Mouse (Mus musculus): ENCODE measurements around the gene Hck. TPM values are rescaled to one million over a fixed set of nuclear protein-coding genes. Genes with fewer than 3 reads are reported as not detected.

Gene Hck
- total and polyA plus RNA-seq, 3 experiments = 0.05 TPM; not detected in 2

DNA sequence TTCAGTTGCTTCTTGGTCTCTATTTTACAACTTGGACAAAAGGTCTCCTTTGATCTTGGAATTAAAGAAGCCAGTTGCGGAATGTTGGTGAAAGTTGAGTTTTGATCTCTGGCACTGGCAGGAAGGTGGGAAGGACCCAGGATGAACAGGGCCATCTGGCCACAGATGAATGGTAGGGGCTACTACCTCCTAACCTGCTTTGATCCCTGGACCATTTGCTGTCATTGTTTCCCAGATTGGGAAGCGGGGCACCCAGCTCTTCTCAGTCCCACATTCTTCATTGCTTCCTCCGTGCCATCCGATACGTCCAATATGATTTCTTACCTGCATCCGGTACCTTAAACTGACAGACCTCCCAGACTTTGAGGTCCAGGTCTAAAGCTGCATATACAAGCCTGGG, 58.9 kb downstream of the Hck start:
- H3K4me3 ChIP-seq (ENCODE audit: low read depth, low read length) = no peak overlapping the region

DNA sequence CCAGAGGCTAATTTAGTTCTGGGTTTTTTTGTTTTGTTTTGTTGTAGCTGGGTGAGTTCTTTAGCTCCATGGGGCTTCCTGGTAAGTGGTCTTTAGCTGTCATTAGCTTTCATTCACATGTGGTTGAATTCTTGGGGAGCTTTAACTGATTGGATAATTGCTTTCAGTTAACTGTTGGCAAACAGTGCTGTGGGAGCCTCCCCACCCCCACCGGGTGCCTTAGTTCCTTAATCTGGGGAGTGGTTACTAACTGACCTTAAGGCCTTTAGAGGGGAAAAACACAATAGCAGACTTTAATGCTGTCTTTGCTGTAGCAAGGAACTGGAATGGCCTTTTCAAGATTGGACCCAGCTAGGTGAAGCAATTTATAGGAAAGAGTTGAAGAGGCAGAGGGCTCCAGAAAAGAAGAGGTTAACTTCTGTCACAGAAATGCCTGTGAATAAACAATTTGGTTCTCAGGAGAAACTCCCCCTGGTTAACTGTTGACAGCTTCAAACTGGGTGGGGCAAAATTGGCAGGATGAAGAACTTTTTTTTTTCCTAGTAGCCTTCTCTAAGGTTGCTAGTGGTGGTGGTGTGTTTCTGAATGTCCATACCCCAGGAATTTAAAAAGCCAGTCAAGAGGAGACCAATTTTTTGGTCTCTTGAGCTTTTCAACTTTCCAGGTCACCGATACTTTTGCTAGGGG, 60.0 kb downstream of the Hck start:
- DNase-seq (ENCODE audit: low spot score) = peak; percentile 53
- peaks cover 65% of the 10 kb centered on the region for H3K4me1 ChIP-seq (ENCODE audit: insufficient read depth, low read depth, low read length)
- H3K9me3 ChIP-seq (replicated peaks) = no peaks in the 10 kb centered on the region
- H3K27me3 ChIP-seq (ENCODE audit: insufficient read depth, low read length) = no peaks in the 10 kb centered on the region
- H3K36me3 ChIP-seq (replicated peaks) = peaks cover 63% of the 10 kb centered on the region
- peak; percentile 40; the same call in 1 of the 2 replicates for ATAC-seq (ENCODE audit: extremely low read depth, insufficient number of reproducible peaks, low FRiP score, poor library complexity, severe bottlenecking)
- no peak overlapping the region; the same call in 1 of the 2 replicates for H3K4me3 ChIP-seq (ENCODE audit: low read depth, low read length)
- TF ChIP-seq POLR2AphosphoS5 (IDR thresholded peaks at IDR 0.05; ENCODE audit: insufficient replicate concordance, low read depth, low read length) (no peak), GATA2 (IDR thresholded peaks at IDR 0.05; ENCODE audit: borderline replicate concordance, low read depth, low read length) (no peak), TAL1 (conservative IDR thresholded peaks at IDR 0.05; ENCODE audit: low read depth, low read length) (no peak), CTCF (IDR thresholded peaks at IDR 0.05; ENCODE audit: low read depth, low read length) (no peak), GATA1 (IDR thresholded peaks at IDR 0.05; ENCODE audit: borderline replicate concordance, low read length) (no peak)

More for the DNA sequence above, 58.9 kb downstream of the Hck start:
- Histone ChIP-seq H3K9me3 (replicated peaks) (no peaks in the 10 kb centered on the region), H3K36me3 (replicated peaks) (peaks cover 66% of the 10 kb centered on the region), H3K4me1 (ENCODE audit: insufficient read depth, low read depth, low read length) (peaks cover 73% of the 10 kb centered on the region), H3K27me3 (ENCODE audit: insufficient read depth, low read length) (no peaks in the 10 kb centered on the region)
- TF ChIP-seq TAL1 (conservative IDR thresholded peaks at IDR 0.05; ENCODE audit: low read depth, low read length) (no peak), GATA2 (IDR thresholded peaks at IDR 0.05; ENCODE audit: borderline replicate concordance, low read depth, low read length) (no peak), GATA1 (IDR thresholded peaks at IDR 0.05; ENCODE audit: borderline replicate concordance, low read length) (no peak)
- no peak for ATAC-seq (ENCODE audit: extremely low read depth, insufficient number of reproducible peaks, low FRiP score, poor library complexity, severe bottlenecking)
- no peak for DNase-seq (ENCODE audit: low spot score)

DNA sequence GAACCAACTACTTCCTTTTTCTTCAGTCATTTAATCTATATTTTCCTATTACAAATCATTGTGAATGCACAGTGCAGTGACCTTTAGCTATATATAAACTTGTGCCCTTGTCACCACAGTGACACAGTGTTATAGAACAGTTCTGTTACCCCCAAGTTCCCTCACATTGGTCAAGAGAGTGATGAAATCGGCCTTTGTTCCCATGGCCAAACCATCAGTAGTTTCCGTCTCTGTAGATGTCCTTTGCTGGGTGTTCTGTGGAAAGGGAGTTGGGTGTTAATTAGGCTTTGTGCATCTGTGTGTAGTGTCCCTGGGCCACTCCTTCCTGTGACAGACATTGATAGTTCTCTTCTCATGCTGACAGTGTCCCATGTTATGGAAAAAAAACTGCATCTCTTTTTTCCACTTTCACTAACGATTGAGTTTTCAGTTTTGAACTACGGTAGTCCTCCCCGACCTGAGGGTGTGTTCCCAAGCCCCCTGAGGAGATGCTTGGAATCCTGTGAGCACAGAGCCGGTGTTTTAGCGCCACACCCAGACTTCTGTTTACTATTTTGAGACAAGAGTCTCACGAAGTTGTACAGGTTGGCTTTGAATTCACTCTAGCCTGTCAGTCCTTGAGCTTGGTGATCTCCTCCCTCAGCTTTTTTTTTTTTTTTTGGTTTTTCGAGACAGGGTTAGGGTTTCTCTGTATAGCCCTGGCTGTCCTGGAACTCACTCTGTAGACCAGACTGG, 62.4 kb downstream of the Hck start:
- no peak overlapping the region for H3K4me3 ChIP-seq (ENCODE audit: low read depth, low read length)
- H3K27me3 ChIP-seq (ENCODE audit: insufficient read depth, low read length) = no peaks in the 10 kb centered on the region
- DNase-seq (ENCODE audit: low spot score) (no peak), ATAC-seq (ENCODE audit: extremely low read depth, insufficient number of reproducible peaks, low FRiP score, poor library complexity, severe bottlenecking) (no peak)
- TF ChIP-seq CTCF (IDR thresholded peaks at IDR 0.05; ENCODE audit: low read depth, low read length) (no peak), POLR2AphosphoS5 (IDR thresholded peaks at IDR 0.05; ENCODE audit: insufficient replicate concordance, low read depth, low read length) (no peak), GATA1 (IDR thresholded peaks at IDR 0.05; ENCODE audit: borderline replicate concordance, low read length) (no peak), TAL1 (conservative IDR thresholded peaks at IDR 0.05; ENCODE audit: low read depth, low read length) (no peak), GATA2 (IDR thresholded peaks at IDR 0.05; ENCODE audit: borderline replicate concordance, low read depth, low read length) (no peak)
- peaks cover 55% of the 10 kb centered on the region for H3K4me1 ChIP-seq (ENCODE audit: insufficient read depth, low read depth, low read length)
- H3K9me3 ChIP-seq (replicated peaks) = no peaks in the 10 kb centered on the region
- H3K36me3 ChIP-seq (replicated peaks) = peaks cover 59% of the 10 kb centered on the region

DNA sequence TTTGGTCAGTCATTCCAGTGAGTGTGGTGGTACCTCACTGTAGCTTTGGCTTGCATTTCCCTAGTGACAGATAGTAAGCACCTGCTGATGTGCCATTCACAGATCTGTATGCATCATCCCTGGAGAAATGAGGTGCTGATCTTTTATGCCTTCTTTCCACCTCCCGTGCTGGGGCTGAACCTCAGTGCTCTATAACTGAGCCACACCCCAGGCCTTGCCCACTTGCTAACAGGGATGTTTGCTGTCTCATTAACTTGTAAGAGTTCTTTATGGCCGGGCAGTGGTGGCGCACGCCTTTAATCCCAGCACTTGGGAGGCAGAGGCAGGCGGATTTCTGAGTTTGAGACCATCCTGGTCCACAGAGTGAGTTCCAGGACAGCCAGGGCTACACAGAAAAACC, 63.7 kb downstream of the Hck start:
- TF ChIP-seq POLR2AphosphoS5 (IDR thresholded peaks at IDR 0.05; ENCODE audit: insufficient replicate concordance, low read depth, low read length) (no peak), GATA2 (IDR thresholded peaks at IDR 0.05; ENCODE audit: borderline replicate concordance, low read depth, low read length) (no peak), TAL1 (conservative IDR thresholded peaks at IDR 0.05; ENCODE audit: low read depth, low read length) (no peak), CTCF (IDR thresholded peaks at IDR 0.05; ENCODE audit: low read depth, low read length) (no peak), GATA1 (IDR thresholded peaks at IDR 0.05; ENCODE audit: borderline replicate concordance, low read length) (no peak)
- DNase-seq (ENCODE audit: low spot score) (no peak), ATAC-seq (ENCODE audit: extremely low read depth, insufficient number of reproducible peaks, low FRiP score, poor library complexity, severe bottlenecking) (no peak)
- H3K36me3 ChIP-seq (replicated peaks) = peaks cover 56% of the 10 kb centered on the region
- peaks cover 46% of the 10 kb centered on the region for H3K4me1 ChIP-seq (ENCODE audit: insufficient read depth, low read depth, low read length)
- H3K4me3 ChIP-seq (ENCODE audit: low read depth, low read length) = no peak overlapping the region
- no peaks in the 10 kb centered on the region for H3K9me3 ChIP-seq (replicated peaks)
- H3K27me3 ChIP-seq (ENCODE audit: insufficient read depth, low read length) = no peaks in the 10 kb centered on the region

DNA sequence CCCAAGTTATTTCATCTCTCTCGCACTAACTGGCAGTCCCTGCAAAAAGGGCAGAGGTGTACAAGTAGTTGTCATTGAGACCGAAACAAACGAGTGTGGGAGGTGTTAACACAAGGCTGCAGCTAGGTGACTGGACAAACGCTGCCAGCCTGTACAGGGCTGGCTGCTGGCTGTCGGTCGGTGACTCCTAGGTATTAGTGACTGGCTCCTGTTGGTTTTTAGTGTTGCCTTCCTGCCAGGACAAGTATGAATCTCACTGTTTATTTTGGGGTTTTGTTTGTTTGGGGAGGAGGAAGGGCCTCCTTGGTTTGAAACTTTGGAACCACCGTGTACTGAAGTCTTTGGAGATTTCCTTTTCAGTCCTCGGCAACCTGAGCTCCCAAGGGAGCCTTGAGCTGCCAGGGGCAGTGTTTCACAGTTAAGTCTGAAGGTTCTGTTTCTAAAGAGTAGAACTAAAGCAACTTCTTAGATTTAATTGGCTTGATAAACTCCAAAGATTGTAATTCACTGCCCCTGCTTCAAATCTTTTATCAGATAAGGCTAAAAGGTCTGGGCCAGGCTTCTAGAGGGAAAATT, 67.8 kb downstream of the Hck start:
- Histone ChIP-seq H3K36me3 (replicated peaks) (peaks cover 68% of the 10 kb centered on the region), H3K4me1 (ENCODE audit: insufficient read depth, low read depth, low read length) (peaks cover 16% of the 10 kb centered on the region), H3K27me3 (ENCODE audit: insufficient read depth, low read length) (no peaks in the 10 kb centered on the region), H3K4me3 (ENCODE audit: low read depth, low read length) (no peak overlapping the region), H3K9me3 (replicated peaks) (no peaks in the 10 kb centered on the region)
- DNase-seq (ENCODE audit: low spot score) (no peak), ATAC-seq (ENCODE audit: extremely low read depth, insufficient number of reproducible peaks, low FRiP score, poor library complexity, severe bottlenecking) (no peak)
- TF ChIP-seq GATA1 (IDR thresholded peaks at IDR 0.05; ENCODE audit: borderline replicate concordance, low read length) (no peak), CTCF (IDR thresholded peaks at IDR 0.05; ENCODE audit: low read depth, low read length) (no peak), TAL1 (conservative IDR thresholded peaks at IDR 0.05; ENCODE audit: low read depth, low read length) (no peak)

DNA sequence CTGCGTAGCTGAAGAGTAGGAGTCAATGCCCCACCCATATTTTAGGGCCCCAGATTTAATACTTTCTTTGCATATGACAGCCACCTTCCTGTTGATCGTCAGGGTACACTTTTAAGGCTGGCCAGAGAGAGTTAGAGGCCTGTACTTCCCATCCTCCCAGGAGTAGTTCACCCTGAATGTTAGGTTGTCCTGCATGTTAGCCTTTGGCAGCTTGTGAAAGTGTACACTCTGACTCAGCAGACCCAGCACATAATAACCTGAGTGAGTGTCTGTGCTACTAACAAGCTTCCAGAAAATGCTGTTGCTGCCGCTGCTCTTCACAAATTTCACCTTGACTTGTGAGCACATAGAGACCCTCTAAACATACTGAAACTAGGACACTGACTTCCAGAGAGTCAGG, 68.9 kb downstream of the Hck start:
- Histone ChIP-seq H3K4me3 (ENCODE audit: low read depth, low read length) (no peak overlapping the region), H3K4me1 (ENCODE audit: insufficient read depth, low read depth, low read length) (peaks cover 10% of the 10 kb centered on the region; the same call in 1 of the 2 replicates), H3K27me3 (ENCODE audit: insufficient read depth, low read length) (no peaks in the 10 kb centered on the region), H3K36me3 (replicated peaks) (peaks cover 68% of the 10 kb centered on the region), H3K9me3 (replicated peaks) (no peaks in the 10 kb centered on the region)
- TF ChIP-seq GATA2 (IDR thresholded peaks at IDR 0.05; ENCODE audit: borderline replicate concordance, low read depth, low read length) = no peak
- TF ChIP-seq GATA1 (IDR thresholded peaks at IDR 0.05; ENCODE audit: borderline replicate concordance, low read length) = no peak
- TF ChIP-seq CTCF (IDR thresholded peaks at IDR 0.05; ENCODE audit: low read depth, low read length) = no peak
- TF ChIP-seq POLR2AphosphoS5 (IDR thresholded peaks at IDR 0.05; ENCODE audit: insufficient replicate concordance, low read depth, low read length) = no peak
- TF ChIP-seq TAL1 (conservative IDR thresholded peaks at IDR 0.05; ENCODE audit: low read depth, low read length) = no peak
- DNase-seq (ENCODE audit: low spot score) (no peak), ATAC-seq (ENCODE audit: extremely low read depth, insufficient number of reproducible peaks, low FRiP score, poor library complexity, severe bottlenecking) (no peak)

Measured in G1E (cell line).